Mouse (Mus musculus) yolk sac, embryonic 10.5 days (tissue): Measurements from ENCODE around the gene Axl.

ENCODE experiments used
- DNase-seq: peaks from one replicate; pipeline ENCODE4 v3.0.0-alpha.2; 2017; ENCODE audit warnings: low spot score

Axl gene

DNA sequence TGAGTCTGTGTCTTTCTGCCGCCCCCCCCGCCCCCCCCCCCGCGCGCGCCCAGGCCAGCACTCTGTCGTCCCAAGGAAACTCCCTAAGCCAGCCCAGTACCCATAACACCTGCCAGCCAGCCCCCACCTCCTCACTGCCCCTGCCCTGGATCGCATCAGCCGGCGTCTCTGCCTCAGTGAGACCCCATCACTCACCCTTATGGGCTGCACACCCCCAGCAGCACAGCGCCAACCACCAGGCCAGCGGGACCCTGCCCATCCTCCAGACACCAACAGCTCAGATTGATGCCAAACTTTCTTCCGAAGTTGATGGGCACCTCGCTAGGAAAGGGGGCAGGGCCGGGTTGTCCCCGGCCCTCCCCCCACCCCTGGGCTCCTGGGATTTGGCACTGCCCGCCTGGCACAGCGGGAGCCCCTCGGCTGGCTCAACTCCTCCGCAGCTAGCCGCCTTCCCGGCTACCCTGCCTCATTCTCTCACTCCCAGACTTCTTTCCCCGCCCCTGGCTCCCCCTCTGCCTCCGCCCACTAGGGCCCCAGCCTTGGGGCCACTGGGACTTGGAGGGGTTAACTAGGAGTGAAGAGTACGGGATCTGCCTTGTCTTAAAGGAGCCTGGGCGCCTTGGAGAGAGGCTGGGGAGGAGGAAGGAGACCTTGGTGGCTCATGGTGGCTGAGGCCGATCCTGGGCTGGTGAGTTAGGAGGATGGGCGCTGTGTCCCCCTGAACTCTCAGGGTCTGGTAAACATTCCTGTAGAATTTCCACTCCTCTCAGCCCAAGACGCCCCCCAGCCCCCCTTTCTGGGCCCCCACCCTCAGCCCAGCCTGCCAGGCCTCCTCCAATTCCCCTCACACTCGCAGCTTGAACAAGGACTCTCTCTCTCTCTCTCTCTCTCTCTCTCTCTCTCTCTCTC, at the start of gene Axl:
Axl (minus strand) TSS at position 486 of the 909 bp plus-strand sequence.
- peak; percentile 62 for DNase-seq

DNA sequence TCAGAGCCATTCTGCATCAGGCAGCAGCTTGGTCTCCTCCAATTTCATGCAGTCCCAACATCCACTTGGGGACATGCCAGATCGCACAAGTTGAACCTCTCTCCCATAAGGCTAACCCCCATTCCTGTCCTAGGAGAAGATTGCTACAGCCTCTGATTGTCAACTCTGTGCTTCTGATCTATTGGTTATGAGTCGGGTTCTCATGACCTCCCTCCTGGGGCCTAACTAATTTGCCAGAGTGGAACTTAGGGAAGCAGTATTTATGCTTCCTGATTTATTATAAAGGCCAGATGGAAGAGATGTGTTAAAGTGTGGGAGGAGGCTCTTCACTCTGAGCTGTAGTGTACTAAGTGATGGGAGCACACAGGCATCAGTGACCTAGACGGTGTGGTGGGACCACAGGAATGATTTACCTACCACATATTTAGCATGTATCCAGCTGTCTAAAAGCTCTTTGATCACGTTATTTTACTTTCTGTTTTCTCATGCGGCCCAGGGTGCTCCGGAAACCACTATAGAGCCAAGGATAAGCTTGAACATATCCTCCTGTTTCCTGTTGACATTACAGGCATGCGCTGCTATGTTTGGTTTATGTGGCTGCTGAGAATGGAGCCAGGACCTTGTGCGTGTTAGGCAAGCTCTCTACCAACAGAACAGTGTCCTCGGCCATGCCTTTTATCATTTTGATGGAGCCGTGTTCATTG, 46.8 kb upstream of the Axl start:
- DNase-seq, result no peak

DNA sequence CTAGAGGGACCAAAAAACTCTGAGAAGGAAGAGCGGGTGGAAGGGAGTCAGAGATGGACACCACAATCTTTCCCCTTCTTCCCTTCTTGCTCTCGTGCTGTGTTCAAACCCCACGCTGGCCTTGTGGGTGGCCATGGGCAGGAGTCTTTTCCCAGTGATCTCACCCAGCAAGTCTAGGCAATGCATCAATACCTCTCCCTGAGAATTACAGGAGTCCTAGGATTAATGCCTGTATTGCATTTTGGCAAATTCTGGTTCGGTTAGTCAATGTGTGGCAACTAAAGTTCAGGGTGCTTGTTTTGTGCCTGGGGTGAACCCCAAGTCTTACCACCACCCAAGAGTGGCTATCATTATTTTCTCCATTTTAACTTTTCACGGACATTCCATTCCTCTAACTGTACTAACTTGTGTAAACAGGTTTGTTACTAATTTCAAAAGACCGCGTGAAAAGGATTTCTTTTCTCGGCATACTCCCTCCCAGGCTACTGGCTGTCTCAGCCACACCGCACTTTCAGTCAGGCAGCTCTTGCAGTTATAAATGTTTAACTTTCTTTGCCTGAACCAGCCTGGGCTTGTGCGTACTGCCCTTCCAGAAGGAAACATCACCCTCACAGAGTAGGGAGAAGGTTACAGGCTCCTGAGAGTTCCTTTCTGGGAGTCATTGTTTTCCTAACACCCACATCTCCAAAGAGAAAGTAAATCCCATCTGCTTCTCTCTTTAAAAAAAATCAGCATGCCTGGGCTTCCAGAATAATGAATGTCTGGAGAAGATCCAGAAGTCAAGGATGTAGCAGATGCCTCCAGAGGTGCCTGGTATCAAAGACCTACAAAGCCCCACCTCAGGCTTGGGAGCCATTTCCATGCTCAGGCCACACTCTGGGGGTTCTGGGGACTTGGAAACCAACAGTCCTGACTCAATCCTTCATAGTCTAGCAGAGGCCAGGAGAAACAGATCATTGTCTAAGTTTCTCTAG, 43.3 kb upstream of the Axl start:
- DNase-seq, result peak; percentile 82

DNA sequence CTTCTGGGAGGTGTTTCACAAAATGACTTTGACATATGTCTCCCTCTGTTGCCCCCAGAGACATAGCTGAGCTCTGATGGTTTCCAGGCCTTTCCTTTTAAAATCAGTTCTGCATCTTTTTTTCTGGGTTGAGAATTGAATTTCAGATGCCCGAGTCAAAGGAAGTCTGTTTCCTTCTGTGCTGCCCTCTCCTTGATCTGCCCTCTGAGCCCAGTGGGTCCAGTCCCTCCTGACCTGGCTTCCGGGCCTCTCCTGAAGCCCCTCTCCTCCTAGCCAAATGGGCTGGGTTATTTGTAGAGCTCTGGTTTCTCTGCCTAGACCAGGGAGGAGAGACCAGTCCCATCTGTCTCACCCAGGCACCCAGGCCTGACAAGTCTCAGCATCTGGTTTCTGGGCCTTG, 41.7 kb upstream of the Axl start:
- peak; percentile 49 for DNase-seq

DNA sequence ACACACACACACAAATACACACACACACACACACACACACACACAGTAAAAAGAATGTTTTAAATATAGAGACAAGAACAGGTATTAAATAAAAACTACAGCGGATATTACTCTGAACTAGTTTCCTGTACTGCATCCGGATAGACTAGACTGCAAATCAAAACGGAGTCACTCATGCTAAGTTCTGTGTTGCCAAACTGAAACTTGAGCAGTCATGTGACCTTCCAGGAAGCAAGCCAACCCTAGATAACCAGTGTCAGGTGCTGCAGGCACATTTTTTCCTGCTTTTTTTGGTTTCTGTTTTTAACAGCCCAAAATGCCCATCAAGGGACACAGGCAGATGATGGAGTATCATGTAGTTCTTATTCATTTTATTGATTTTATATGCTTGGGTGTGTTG, 38.7 kb upstream of the Axl start:
- no peak for DNase-seq

DNA sequence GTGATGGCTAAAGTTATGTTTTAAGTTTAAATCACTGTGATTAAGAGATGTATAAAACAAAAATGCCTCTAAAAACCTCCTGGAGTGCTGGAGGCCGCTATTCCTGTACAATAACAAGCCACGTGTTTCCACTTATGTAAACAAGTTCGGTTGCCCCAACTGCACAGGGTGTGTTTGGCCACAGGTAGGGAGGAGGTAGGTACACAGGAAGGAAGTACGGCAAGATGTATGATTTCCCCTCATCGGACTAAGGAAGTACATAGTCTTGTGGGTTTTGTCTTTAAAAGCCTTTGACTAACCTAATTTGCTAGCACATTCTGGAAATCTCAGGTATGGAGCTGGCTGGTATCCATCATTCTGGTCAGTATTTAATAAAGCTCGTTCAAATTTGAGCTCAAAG, 37.5 kb upstream of the Axl start:
- DNase-seq, result peak; percentile 45

DNA sequence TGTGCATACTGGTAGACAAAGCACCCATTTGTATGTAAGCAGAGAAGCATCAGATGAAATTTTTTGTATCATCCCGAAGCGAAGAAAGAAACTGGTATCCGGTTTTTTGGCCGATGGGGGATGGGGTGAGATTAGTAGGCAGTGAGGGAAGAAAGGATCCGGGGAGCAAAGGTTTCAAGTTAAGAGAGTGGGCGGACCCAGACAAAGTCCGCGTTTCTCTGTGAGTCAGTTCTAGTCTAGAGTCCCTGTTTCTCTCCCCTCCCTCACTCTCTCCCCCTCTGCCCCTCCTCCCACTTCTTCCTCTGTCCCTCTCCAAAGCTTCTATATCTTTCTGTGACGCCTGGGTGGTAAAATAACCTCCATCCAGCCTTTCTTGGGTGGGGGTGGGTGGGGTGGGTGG, 36.5 kb upstream of the Axl start:
- DNase-seq, result peak; percentile 83

DNA sequence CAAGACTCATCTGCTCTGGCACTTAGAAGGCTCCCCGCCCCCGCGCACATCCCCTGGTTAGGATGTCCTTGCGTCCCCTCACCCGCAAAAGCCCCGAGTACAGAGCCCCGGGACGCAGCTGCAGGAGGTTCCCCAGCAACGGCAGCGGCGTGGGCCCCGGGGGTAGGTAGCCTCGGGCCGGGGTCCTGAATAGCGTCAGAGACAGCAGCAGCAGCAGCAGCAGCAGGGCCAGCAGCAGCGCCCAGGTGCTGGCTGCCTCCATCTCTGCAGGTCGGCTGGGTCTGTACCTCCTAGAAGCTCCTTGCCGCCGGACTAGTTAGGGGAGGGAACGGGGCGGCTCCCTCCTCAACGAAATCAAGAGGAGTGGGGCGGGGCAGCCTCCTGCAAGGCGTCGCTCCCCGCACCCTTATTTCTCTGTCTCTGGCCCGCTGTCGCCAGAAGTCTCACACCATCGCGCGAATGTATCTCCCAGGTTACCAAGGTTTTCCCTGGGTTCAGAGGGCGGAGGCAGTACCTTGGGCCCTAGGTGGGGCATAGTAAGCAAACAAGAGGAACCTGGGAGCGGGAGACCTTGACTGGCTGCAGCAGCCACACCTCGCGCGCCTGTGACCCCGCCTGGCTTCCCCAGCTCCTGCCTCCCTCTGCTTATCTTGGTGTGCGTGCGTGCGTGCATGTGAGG, 27.9 kb upstream of the Axl start, which contains the start of gene Cyp2s1:
Cyp2s1 (minus strand) TSS at position 673 of the 679 bp plus-strand sequence.
- peak; percentile 88 for DNase-seq

DNA sequence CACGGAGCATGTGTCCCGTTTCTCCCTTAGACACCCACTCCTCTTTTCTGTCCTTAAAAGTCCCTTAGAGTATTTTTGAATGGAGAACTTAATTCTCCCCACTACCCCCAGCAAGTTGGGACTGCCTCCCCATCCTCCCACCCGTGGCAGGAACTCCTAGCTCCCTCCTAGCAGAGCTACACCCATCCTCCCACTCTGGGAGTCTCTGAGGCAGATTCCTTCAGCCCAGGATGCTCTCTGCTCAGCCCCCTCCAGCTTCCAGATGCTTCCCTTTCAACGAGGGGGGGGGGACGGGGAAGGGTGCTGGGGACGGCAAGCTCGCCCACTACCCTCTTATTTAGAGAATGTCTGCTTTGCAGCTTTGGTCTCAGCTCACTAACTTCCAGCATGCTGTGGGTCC, 27.1 kb upstream of the Axl start:
- DNase-seq, result no peak

DNA sequence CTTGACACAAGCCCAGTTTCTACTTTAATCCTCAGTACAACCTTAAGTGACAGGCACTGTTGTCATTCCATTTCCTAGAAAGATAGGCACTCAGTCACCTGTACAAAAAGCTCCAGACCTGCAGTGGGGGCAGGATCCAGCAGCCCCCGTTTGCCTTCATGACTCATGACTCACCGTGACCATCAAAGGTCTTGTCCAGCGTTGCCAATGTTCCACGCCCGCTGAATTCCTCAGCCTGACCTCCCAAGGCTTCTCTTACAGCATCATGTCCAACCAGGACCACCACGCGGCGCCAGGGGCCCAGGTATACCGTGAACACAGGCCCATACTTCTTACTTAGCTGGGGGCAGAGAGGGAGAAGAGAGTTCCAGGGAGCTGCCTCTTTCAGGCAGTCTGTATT, 26.2 kb upstream of the Axl start:
- no peak for DNase-seq

DNA sequence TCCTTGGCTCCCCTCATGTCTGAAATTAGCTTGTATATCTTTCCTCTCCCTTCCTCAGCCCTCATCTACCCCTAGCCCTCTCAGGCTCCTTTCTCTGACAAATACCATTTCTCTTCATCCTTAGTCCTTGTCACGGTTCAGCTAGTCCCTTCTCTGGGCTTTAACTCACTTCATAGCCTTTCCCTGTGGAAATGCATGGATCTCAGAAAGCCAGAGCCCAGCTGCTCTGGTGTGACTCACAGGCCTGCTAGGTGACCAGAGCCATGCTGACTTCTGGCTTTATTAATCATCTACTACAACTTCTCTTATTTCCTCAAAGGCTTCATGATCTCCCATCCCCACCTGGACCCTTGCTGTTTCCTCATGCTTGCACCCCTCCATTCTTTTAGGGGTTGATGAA, 23.7 kb upstream of the Axl start:
- no peak for DNase-seq

DNA sequence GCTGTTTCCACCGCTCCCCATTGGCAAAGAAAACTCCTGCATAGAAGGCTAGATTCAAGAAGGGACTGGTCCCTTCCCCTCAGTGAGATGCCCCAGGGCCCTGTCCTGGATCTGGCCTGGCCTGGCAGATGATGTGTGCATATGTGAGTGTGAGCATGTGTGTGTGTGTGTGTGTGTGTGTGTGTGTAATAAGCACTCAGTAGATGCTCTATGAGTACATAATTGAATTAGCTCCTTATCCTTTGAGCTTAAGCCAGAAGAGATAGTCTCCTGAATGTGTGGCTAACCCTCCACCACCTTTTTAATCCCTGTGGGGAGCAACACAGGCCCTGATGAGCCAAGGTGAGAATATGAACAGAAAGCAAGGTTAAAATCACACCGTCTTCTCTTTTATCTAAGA, 23.2 kb upstream of the Axl start:
- no peak for DNase-seq

DNA sequence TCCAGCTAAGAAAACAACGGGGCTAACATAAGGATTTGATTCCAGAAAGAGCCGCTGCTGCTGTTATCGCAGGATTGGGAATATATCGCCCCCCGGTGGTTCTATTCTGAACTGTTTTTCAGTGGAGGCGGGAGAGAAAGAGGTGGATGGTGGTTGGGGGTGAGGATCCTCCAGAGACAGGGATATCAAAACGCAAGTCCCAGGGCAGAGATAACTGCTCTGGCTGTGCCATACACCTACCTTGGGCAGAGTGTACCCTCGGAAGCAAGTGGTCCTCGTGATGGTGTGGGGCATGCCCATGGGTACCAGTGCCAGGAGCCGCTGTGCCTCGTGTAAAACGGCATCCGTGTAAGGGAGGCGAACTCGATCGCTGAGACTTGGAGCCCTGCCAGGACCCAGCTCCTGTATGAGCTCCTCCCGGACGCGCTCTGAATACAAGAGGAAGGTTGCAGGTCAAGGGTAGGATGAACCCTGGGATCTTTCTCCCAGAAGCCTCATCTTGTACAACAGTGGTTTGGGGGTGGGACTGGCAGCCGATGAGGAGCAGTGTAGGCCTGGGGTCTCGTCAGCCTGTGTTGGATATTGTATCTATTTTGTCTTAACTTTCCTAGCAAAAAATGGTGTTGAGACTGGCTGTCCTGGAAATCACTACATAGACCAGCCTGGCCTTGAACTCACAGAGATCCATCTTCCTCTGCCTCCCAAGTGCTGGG, 17.3 kb upstream of the Axl start:
- peak; percentile 62 for DNase-seq

DNA sequence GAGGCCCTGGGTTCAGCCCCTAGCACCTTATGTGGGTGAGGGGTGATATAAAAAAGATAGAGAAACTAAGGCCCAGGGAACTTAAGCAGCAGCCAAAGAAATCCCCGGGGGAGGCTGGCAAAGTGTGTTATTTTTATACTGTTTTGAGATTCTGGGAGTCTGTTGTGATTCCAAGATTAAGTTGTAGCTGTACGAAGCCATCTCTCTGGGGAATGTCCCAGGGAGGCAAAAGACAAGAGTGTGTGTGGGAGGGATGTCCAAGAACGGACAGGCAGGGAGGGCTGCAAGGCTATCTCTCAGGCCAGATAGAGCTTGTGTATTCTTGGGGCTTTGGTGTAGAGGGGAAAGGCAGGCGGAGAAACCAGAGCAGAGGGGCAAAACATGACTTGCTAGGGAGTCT, 16.3 kb upstream of the Axl start:
- DNase-seq, result no peak

DNA sequence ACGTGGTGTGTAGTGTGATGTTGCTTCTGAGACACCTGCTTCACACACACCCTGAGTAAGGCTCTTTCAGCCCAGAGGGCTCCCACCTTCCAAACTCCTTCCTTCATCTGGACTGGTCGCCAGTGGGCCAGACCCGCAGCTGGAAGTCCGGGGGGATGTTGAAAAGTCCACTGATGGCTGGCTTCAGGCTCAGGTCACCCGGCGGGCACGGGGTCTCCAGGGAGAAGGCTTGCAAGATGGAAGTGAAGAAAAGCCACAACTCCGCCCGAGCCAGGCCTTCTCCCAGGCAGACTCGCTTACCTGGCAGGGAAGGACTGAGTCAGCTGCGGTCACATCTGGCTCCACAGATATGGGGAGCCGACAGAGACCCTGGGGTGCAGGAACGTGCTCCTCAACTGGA, 15.0 kb upstream of the Axl start:
- no peak for DNase-seq

DNA sequence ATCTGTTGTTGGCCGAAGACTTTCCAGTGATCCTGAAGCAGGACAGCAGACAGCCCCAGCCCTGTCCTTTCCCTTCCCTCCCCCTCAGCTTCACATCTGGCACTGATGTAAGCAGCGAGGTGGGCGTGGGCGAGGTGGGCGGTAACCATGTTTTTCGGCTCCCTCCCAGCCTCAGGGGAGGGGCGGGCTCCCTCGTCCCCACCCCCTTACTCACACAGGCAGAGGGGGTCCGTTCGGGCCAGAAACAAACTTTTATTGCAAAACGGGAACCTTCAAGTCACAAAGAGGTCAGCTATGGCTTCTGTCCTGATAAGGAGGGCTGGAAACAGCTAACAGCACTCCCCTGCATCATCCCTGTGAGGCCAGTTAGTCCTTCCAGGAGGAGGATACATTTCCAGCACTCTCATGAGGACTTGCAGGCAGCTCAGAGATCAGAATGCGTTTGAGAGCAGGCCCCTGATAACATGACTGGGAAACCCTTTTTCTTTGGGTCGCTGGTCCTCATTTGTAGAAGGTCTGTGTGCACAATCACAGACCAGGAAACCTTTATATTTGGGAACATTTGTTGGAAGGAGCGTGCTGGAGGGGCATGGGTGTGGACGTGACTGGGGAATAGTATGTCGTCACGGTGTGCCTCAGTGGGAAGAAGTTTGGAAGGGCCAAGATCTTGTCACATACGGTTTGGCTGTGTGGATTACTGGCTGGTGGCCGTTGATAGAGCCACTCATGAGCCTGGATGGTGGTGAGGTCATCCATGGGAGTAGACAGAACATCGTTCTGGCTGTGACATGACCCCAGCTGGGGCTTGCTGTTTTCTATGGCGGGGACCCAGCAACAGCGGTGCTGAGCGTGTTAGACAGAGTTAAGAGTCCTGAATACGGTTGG, 14.0 kb upstream of the Axl start:
- DNase-seq, result peak; percentile 80

DNA sequence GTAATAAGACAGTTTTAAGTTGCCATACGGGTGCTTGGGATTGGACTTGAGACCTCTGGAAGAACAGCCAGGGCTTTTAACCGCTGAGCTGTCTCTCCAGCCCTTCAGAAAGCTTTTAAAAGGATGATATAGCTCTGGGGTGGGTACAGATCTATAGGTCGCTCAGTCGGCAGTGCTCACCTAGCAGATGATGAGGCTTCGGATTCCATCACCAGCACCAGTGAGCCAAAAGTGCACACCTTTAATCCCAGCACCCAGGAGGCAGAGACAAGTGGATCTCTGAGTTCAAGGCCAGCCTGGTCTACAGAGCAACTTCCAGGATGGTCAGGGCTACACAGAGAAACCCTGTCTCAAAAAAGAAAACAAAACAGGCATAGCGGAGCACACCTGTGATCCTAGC, 12.5 kb upstream of the Axl start:
- DNase-seq, result no peak

DNA sequence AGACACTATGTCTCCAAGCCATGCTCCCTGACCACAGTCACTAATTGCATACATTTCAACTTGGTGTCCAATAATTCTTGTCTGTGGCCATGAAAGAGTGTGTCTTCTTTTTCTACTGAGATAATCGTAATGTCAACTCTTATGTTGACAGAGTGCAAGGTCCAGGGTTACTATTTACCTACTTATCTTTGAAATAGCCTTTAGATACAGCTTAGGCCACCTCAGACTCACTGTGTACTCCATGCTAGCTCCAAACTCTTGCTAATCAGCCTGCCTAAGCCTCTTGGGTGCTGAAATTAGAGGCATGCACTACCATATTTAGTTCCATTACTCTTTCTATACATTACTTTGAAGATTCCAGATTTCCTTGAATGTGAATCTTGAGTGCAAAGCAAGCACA, 10.9 kb upstream of the Axl start:
- no peak for DNase-seq

DNA sequence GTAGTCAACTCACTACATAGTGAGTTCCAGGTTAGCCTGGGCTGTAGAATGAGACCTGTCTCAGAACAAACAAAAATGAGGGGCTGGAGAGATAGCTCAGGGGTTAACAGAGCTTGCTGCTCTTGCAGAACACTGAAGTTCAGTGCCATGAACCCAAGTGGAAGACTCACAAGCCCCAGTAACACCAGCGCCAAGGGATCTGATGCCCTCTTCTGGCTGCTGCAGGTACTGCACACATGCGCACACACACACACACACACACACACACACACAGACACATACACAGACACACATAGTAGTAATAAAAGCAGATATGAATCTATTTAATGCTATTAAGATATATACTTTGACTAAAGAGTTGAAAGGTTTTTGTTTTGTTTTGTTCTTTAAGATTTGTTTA, 10.0 kb upstream of the Axl start:
- no peak for DNase-seq

DNA sequence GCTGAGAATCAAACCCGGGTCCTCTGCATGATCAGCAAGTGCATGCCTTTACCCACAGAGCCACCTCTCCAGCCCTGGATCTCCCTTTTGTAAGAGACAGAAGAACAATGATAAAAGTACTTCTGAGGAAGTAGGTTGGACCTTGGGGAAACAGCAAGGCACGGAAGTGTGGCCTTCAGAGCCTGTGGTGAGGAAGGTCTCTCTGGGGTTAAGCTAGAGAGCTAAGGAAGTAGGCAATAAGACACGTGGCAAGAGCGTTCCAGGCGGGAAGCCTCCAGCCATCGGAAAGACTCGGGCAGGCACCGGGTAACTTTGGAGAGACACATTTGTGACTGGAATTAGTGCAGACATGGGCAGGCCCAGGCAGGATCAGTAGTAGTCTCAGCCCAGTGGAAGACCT, 6.3 kb upstream of the Axl start:
- DNase-seq, result no peak
